In the genomic region with DNA sequence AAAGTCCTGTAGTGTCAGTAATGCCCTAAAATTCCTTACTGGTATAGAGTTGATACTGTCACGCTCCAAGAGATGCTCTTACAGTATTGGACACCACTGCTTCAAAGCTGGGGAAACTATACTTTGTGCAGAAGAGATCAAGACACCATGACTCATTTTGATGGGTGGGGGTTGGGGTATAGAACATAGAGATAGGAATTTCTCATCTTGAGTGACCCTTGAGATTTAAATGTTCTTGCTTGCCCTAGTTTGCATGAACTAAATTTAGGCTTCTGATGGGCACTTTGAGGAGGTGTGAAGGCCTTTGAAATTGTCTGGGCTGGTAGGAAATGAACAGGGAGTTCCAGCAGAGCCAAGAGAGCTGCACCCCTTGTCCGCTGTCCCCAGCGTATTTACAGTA, we compare ENCODE assay signal across 26 mouse cellular contexts. TPM values are rescaled to one million over a fixed set of nuclear protein-coding genes. Genes with fewer than 3 reads are reported as not detected.
DNase-seq lines count a peak whose midpoint lies in the region; ATAC-seq and TF ChIP-seq lines count a peak whose summit lies in the region.
"Had no signal": no experiment of that assay in that cellular context is flagged by ENCODE, and none has a peak within 500 bp of the region (broad histone marks: within the 10 kb centered on the region; RNA-seq: fewer than 3 reads in every experiment).

No protein-coding gene starts in this region.

- H3K36me3 ChIP-seq in heart, postnatal 0 days (replicated peaks; ENCODE audit: control insufficient read depth, insufficient read depth, low read length) = no peaks in the 10 kb centered on the region
- peaks cover 57% of the 10 kb centered on the region for H3K36me3 ChIP-seq in megakaryocyte, embryonic 14.5 days (replicated peaks; ENCODE audit: low read length)
- peaks cover 0 to 25% of the 10 kb centered on the region in 2 experiments for H3K36me3 ChIP-seq in CH12.LX (replicated peaks in 1 of 2; ENCODE audit: control insufficient read depth in 1 of 2, insufficient read depth in 1 of 2, low read length in 1 of 2)
- H3K36me3 ChIP-seq: heart, embryonic 10.5 days; kidney, embryonic 15.5 days; limb, embryonic 13.5 days; lung, embryonic 15.5 days had no signal

- DNase-seq in gastrocnemius, adult 2 months = no peak
- no peak for DNase-seq in gastrocnemius, postnatal 25 days
- no peak for DNase-seq in heart, postnatal 0 days (ENCODE audit: low spot score)
- no peak for DNase-seq in heart, postnatal 25 days (ENCODE audit: low spot score)
- no peak for DNase-seq in CH12.LX (ENCODE audit: extremely low read depth)
- no peak for DNase-seq in right cerebral cortex, postnatal 25 days
- DNase-seq: adrenal gland, postnatal 10 days; cerebellum, adult 11 months; cerebellum, adult 9-10 months; cerebellum, postnatal 36 days; kidney, adult 11 months; kidney, postnatal 25 days; right cerebral cortex, adult 18-20 months; thymus, adult 2 months; thymus, postnatal 36 days had no signal

- dilution Hi-C loops in CH12.LX (cut with MboI; ENCODE audit: extremely low pct_ligation_motif_present, extremely low pct_unique_long_range_greater_than_20kb, low sequenced_read_pairs) = no loop called here

- no peaks in the 10 kb centered on the region for H3K27me3 ChIP-seq in heart, postnatal 0 days (ENCODE audit: control insufficient read depth, insufficient read depth, low read length)
- no peaks in the 10 kb centered on the region for H3K27me3 ChIP-seq in megakaryocyte, embryonic 14.5 days (replicated peaks)
- H3K27me3 ChIP-seq in CH12.LX (replicated peaks) = no peaks in the 10 kb centered on the region
- H3K27me3 ChIP-seq: kidney, embryonic 15.5 days; limb, embryonic 13.5 days; lung, embryonic 15.5 days; Patski had no signal

- ATAC-seq in heart, postnatal 0 days (ENCODE audit: insufficient read depth, low read depth) = no peak
- ATAC-seq in megakaryocyte, adult 5-6 weeks (ENCODE audit: poor library complexity, severe bottlenecking) = no peak
- ATAC-seq: forebrain, embryonic 14.5 days; inflammation-experienced regulatory T-cells, adult 6 months; Patski had no signal

- H3K9me3 ChIP-seq in heart, postnatal 0 days (replicated peaks; ENCODE audit: control insufficient read depth, low read length) = no peaks in the 10 kb centered on the region
- H3K9me3 ChIP-seq in megakaryocyte, embryonic 14.5 days = no peaks in the 10 kb centered on the region
- no peaks in the 10 kb centered on the region for H3K9me3 ChIP-seq in CH12.LX (replicated peaks; ENCODE audit: low read length)
- H3K9me3 ChIP-seq: heart, embryonic 10.5 days; kidney, embryonic 15.5 days; limb, embryonic 13.5 days; lung, embryonic 15.5 days had no signal

- peaks cover 64% of the 10 kb centered on the region for H3K4me1 ChIP-seq in heart, postnatal 0 days (ENCODE audit: control insufficient read depth, insufficient read depth)
- H3K4me1 ChIP-seq in megakaryocyte, embryonic 14.5 days = peaks cover 86% of the 10 kb centered on the region
- H3K4me1 ChIP-seq in CH12.LX (ENCODE audit: control insufficient read depth in 1 of 2, insufficient read depth in 2 of 2) = peaks cover 29 to 68% of the 10 kb centered on the region in 2 experiments

- TF ChIP-seq EP300 in heart, postnatal 0 days (IDR thresholded peaks at IDR 0.05; ENCODE audit: low read depth) = no peak
- peak; percentile 41; the same call in 1 of the 2 replicates for TF ChIP-seq EP300 in CH12.LX (IDR thresholded peaks at IDR 0.05; ENCODE audit: low read length)

- H3K4me2 ChIP-seq in heart, postnatal 0 days (ENCODE audit: low read depth, low read length) = no peak overlapping the region
- H3K4me2 ChIP-seq in CH12.LX (ENCODE audit: insufficient read depth, low read depth, poor library complexity, severe bottlenecking) = peak overlapping the region; percentile 90
- H3K4me2 ChIP-seq: kidney, embryonic 15.5 days; limb, embryonic 13.5 days; liver, embryonic 11.5 days; lung, embryonic 15.5 days had no signal

- peak overlapping the region; percentile 62 for H3K27ac ChIP-seq in gastrocnemius, adult 2 months
- no peak overlapping the region for H3K27ac ChIP-seq in heart, postnatal 0 days (ENCODE audit: low read depth)
- peak overlapping the region; percentile 89 for H3K27ac ChIP-seq in CH12.LX (ENCODE audit: insufficient read depth, low read depth)
- H3K27ac ChIP-seq: heart, embryonic 10.5 days; kidney, embryonic 15.5 days; layer of hippocampus, adult 2 months; limb, embryonic 13.5 days; lung, embryonic 15.5 days had no signal

- 50% methylated on average over 3 of the region's 3 CpGs for WGBS in heart, postnatal 0 days

- H3K9ac ChIP-seq in heart, postnatal 0 days (replicated peaks; ENCODE audit: low read depth, low read length) = 0 out of 2 replicates have a peak overlapping the region, but pooled peaks have one; percentile 0
- peak overlapping the region; percentile 29; the same call in 1 of the 2 replicates for H3K9ac ChIP-seq in CH12.LX (ENCODE audit: insufficient read depth, low read depth)
- H3K9ac ChIP-seq: kidney, embryonic 15.5 days; limb, embryonic 13.5 days; lung, embryonic 15.5 days had no signal

- no peak overlapping the region for H3K4me3 ChIP-seq in gastrocnemius, adult 2 months
- no peak overlapping the region for H3K4me3 ChIP-seq in heart, postnatal 0 days (ENCODE audit: low read depth, low read length)
- H3K4me3 ChIP-seq in megakaryocyte, embryonic 14.5 days (replicated peaks) = peak overlapping the region; percentile 87
- peak overlapping the region in 1 of 3 experiments; percentile 23 for H3K4me3 ChIP-seq in CH12.LX (replicated peaks in 1 of 3; ENCODE audit: low read depth in 2 of 3, low read length in 2 of 3, poor library complexity in 1 of 3)
- H3K4me3 ChIP-seq: heart, embryonic 10.5 days; kidney, embryonic 15.5 days; layer of hippocampus, adult 2 months; limb, embryonic 13.5 days; lung, embryonic 15.5 days had no signal

- no peak for TF ChIP-seq POLR2A in CH12.LX (IDR thresholded peaks at IDR 0.05; ENCODE audit: low read depth, low read length)

- H3K79me2 ChIP-seq in CH12.LX (replicated peaks; ENCODE audit: control insufficient read depth, extremely low read depth, insufficient read depth, poor library complexity, severe bottlenecking) = peaks cover 87% of the 10 kb centered on the region

- no peak for TF ChIP-seq RAD21 in CH12.LX (IDR thresholded peaks at IDR 0.05; ENCODE audit: low read depth, low read length)

- in situ Hi-C loops in CH12.LX (cut with MboI; ENCODE audit: low pct_ligation_motif_present, low pct_unique_long_range_greater_than_20kb, low sequenced_read_pairs) = no loop called here

- no peak for TF ChIP-seq CTCF in gastrocnemius, adult 2 months (IDR thresholded peaks at IDR 0.05)
- TF ChIP-seq CTCF in heart, postnatal 0 days (IDR thresholded peaks at IDR 0.05; ENCODE audit: low read depth) = no peak
- no peak for TF ChIP-seq CTCF in CH12.LX (conservative IDR thresholded peaks at IDR 0.05 in 1 of 2, IDR thresholded peaks at IDR 0.05 in 1 of 2; ENCODE audit: low read depth in 2 of 2, low read length in 2 of 2)

- intact Hi-C loops in gastrocnemius, adult 2 months (cut with DNase I) = no loop called here
- intact Hi-C loops in heart, postnatal 25 days (cut with DNase I) = no loop called here

TF ChIP-seq in CH12.LX, 34 proteins besides CTCF, POLR2A, EP300 and RAD21:
- no peak for TF ChIP-seq ZNF384 (IDR thresholded peaks at IDR 0.05; ENCODE audit: low read depth, low read length)
- no peak for TF ChIP-seq PAX5 (IDR thresholded peaks at IDR 0.05; ENCODE audit: low read length)
- TF ChIP-seq MYC (IDR thresholded peaks at IDR 0.05; ENCODE audit: low read depth, low read length) = no peak
- no peak for TF ChIP-seq TCF12 (IDR thresholded peaks at IDR 0.05; ENCODE audit: low read depth, low read length)
- peak; percentile 72 for TF ChIP-seq CHD2 (IDR thresholded peaks at IDR 0.05; ENCODE audit: low read length)
- TF ChIP-seq IRF4 (IDR thresholded peaks at IDR 0.05; ENCODE audit: low read depth, low read length) = peak; percentile 73; the same call in 1 of the 2 replicates
- peak; percentile 94 for TF ChIP-seq MEF2A (IDR thresholded peaks at IDR 0.05; ENCODE audit: borderline replicate concordance, low read depth, low read length)
- TF ChIP-seq MAFK (IDR thresholded peaks at IDR 0.05; ENCODE audit: insufficient replicate concordance, low read length) = no peak
- no peak for TF ChIP-seq ZC3H11A (IDR thresholded peaks at IDR 0.05; ENCODE audit: low read depth, low read length)
- TF ChIP-seq ETS1 (conservative IDR thresholded peaks at IDR 0.05; ENCODE audit: low read depth, low read length) = peak; percentile 73
- TF ChIP-seq POLR2AphosphoS2 (IDR thresholded peaks at IDR 0.05; ENCODE audit: low read depth, low read length) = no peak
- TF ChIP-seq HCFC1 (IDR thresholded peaks at IDR 0.05; ENCODE audit: low read depth, low read length) = no peak
- peak; percentile 32; the same call in 1 of the 2 replicates for TF ChIP-seq MXI1 (IDR thresholded peaks at IDR 0.05; ENCODE audit: low read depth, low read length)
- TF ChIP-seq JUND (conservative IDR thresholded peaks at IDR 0.05; ENCODE audit: low read depth, low read length) = peak; percentile 62; the same call in 1 of the 2 replicates
- no peak for TF ChIP-seq UBTF (IDR thresholded peaks at IDR 0.05; ENCODE audit: low read depth, low read length)
- peak; percentile 38 for TF ChIP-seq BHLHE40 (IDR thresholded peaks at IDR 0.05; ENCODE audit: low read depth, low read length)
- TF ChIP-seq KAT2A (IDR thresholded peaks at IDR 0.05; ENCODE audit: insufficient replicate concordance, low read length) = no peak
- 0 out of 2 replicates have a peak, but pooled peaks have one; percentile 3 for TF ChIP-seq TBP (conservative IDR thresholded peaks at IDR 0.05; ENCODE audit: low read depth, low read length)
- TF ChIP-seq JUN (IDR thresholded peaks at IDR 0.05; ENCODE audit: insufficient read depth, low read depth, low read length) = peak; percentile 41; the same call in 1 of the 2 replicates
TF ChIP-seq in CH12.LX: peak in this region for 9.

RNA-seq across cellular contexts. Expression of gene Ptpn1, which starts 4.1 kb away (rescaled TPM):
- total RNA-seq in gastrocnemius, adult 2 months (2021) = 10 to 100 TPM; 15.4 to 19.6 TPM
- total RNA-seq in gastrocnemius, postnatal 25 days (2021) = 10 to 100 TPM; 13.5 to 14.3 TPM
- 22.0 and 28.8 TPM in 2 replicates for total RNA-seq in heart, postnatal 0 days (2014; rRNA removed; ENCODE audit: low replicate concordance)
- 36.5 and 37.9 TPM in 2 replicates for polyA plus RNA-seq in heart, postnatal 0 days (2015; fragmentation: Nextera tagmentation; extraction: Ambion mirVana)
- total RNA-seq in heart, postnatal 25 days (2021) = 10 to 100 TPM; 21.9 to 23.4 TPM
- 120 and 139 TPM in 2 replicates for polyA plus RNA-seq in megakaryocyte, embryonic 14.5 days (2012; ENCODE audit: insufficient read depth, low replicate concordance)
- 49.1 and 54.8 TPM in 2 replicates for total RNA-seq in megakaryocyte, adult 5-6 weeks (2015)
- total RNA-seq in megakaryocyte, adult 5-6 weeks (2017) = 145 and 151 TPM in 2 replicates
- total RNA-seq in CH12.LX (2012; rRNA removed) = 77.6 and 90.0 TPM in 2 replicates
- total RNA-seq in CH12.LX (2014; rRNA removed) = 69.8 and 78.5 TPM in 2 replicates
- polyA plus RNA-seq in CH12.LX (2012; ENCODE audit: insufficient read length, low read depth) = 131 and 139 TPM in 2 replicates
